Mouse (Mus musculus) NIH3T3 (cell line): ENCODE measurements at regions not wholly inside any gene's neighbourhood (a gene's known extent, or its start where the extent isn't known, plus 50 kb on each side); places are given as distances from the start of the nearest gene placed in this dataset.

Experiments
- DNase-seq: peaks from one replicate; pipeline ENCODE4 v3.0.0-alpha.2; 2012; ENCODE audit warnings: low read depth

- peak; percentile 79 for DNase-seq
These were observed 186.6 kb downstream of the Ly86 start for GRCm38 (mm10) chr13:37531512-37532183.

DNA sequence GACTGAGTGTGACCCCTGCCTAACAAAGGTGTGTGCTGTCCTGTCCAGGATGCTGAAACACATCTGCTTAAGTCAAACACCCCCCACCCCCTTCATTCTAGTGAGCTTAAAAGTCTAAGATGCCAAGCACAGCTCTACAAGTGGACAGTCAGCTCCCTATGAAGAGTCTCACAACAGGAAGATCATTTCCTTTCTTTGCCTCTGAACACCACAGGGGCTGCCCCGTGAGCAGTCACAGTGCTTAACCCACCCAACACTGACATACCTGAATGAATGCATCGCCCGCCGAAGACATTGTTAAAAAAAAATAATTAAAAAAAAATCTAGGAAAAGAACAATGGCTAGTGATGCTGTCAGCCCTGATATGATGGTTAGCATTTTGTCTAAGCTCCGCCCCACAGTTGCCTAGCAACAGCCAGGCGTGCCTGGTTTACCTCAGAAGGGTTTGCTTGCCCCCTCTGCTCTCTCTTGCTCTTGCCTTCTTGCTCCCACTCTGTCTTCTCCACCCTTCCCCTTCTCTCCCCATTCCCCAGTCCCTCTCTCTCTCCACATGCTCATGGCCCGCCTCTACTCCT is 187.7 kb downstream of the Ly86 start:
- DNase-seq = no peak

- no peak for DNase-seq
These were observed 188.8 kb downstream of the Ly86 start for GRCm38 (mm10) chr13:37533851-37534250.

DNA sequence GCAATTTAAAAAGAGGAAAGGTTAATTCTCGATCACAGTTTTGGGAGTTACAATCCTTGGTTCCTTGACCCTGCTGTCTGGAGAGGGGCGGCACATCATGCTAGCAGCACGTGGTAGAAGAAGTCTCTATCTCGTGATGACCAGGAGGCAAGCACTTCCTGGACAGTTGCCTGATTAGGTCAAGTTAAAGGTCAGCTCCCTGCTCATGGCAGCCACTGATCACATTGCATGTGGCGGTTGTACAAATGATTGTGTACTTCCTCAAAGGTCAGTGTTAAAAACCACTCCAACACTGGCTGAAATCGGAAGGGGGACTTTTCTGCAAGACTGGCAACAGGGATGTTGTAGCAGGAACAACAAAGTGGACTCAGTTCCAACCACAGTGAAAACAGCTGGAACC is 192.3 kb downstream of the Ly86 start:
- DNase-seq = no peak

- DNase-seq = no peak
These were observed 192.8 kb downstream of the Ly86 start for GRCm38 (mm10) chr13:37537793-37538192.

DNA sequence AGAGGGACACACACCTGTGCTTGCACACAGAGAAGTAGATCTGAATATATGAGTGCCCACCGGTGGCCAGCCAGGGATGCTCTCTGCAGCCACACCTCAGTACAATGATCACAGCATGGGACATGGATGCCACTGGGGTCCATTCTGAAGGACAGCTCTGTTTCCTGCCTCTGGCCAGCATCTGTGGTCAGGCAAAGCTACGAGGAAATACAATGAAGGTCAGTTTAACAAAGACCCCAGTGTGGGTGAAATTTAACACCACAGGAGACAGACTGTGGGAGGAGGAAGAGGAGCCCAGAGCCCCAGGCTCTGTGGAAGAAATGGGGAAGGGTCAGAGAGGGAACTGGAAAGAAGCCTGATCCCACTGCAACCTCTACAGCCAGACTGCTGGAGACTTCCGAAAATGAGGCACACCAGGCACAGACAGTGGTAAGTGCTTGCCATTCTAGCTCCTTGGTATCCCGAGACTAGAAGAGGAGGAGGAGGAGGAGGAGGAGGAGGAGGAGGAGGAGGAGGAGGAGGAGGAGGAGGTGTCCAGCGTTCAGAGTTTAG is 196.0 kb downstream of the Ly86 start:
- DNase-seq = no peak

GRCm38 (mm10) chr13:37541674-37542073 is 196.7 kb downstream of the Ly86 start:
- peak; percentile 58 for DNase-seq

DNA sequence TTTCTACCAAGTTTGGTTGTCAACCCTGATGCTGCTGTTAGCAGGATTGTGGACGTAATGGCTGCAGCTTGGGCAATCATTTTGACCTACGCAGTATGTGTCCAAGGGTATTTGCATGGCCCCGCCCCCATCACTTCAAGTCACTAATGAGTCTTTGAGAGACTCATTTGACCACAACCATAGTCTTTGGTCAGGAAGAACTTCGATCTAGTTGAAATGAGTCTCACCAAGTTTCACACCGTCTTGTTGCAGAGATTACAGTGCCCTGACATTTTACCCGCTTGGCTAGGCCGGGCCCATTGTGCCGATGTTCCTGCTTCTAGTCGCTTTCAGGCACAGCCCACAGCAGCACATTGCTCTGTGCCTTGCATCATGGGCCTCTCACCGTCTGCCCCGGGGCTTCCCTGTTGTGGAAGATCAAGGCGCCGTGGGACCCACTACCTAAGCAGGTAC is 197.8 kb downstream of the Ly86 start:
- DNase-seq = no peak

DNA sequence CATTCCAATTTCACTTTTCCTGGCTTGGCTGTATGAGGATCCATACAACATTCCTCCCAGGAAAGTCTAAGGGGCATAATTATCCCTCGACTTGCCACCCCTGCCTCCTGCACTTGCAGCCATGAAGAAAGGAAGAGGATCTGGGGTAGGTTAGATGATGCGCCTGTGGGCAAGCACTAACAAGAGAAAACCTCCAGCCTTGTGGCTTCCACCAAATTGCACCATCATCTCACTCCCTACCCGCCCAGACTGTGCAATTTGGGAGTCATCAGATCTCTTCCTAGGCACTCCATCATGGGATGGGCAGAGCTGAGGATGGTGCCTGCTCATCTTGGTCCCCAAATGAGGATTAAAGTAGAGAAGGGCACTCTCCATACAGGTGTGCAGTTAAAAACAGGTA is 198.8 kb downstream of the Ly86 start:
- DNase-seq = no peak

GRCm38 (mm10) chr13:37544696-37545095 is 199.7 kb downstream of the Ly86 start:
- DNase-seq = no peak

GRCm38 (mm10) chr13:37546556-37546955 is 201.5 kb downstream of the Ly86 start:
- DNase-seq = no peak

GRCm38 (mm10) chr13:37550584-37550983 is 205.6 kb downstream of the Ly86 start:
- no peak for DNase-seq

DNA sequence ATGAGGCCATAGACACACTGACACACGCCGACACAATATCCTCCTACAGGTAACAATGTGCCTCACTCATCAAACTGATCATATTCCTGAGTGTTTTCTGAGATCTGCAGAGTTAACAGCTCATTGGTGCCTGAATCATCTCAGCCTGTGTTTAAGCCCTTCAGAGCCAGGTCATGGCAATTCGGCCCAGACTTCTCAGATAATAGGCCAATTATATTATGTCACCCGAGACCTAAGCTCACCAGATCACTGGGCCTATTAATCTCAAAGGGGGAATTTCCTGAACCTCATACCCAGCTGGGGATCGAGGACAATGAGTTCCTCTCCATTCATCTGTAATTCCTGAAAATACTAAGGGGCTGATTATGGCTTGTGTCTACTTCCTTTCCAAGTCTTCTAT is 208.4 kb downstream of the Ly86 start:
- DNase-seq = no peak

- DNase-seq = no peak
These were observed 212.2 kb downstream of the Ly86 start for GRCm38 (mm10) chr13:37557183-37557582.

DNA sequence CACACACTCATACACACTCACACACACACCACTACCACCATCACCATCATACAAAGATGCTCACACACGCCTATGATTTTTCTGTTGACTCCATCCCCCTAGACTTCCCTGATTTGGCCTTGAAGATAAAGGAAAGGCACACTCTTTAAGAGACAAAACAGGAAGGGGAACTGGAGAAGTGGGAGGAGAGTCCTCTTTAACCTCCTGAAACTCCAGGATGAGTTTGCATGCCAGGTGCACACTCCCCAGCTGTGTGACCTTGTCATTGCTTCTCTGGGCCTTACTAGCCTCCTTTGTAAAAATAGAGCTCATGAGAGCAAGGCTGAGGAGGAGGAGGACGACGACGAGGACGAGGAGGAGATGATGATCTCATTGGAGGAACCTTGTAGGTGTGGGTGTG is 212.8 kb downstream of the Ly86 start:
- no peak for DNase-seq

DNA sequence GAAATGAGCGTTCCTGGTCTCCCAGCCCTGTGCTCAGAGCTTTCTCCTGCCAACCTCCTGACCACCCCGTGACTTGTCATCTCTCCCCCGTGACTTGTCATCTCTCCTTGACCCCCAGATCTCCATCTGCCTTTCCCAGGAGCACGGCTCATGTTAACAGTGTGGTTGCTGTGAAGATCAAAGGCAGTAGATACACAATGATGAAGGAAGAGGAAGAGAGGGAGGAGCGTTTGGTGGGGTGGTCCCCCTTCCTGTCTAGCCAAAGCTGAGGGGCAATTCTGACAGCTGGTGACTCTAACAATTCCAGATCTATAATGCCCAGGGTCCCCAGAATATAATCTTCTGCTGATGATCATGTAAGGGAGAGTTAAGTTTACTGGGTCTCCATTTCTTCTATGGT is 214.0 kb downstream of the Ly86 start:
- no peak for DNase-seq

- no peak for DNase-seq
These were observed 214.8 kb downstream of the Ly86 start for GRCm38 (mm10) chr13:37559706-37560313.

GRCm38 (mm10) chr13:37560387-37560786 is 215.4 kb downstream of the Ly86 start:
- peak; percentile 3 for DNase-seq

- no peak for DNase-seq
These were observed 215.8 kb downstream of the Ly86 start for GRCm38 (mm10) chr13:37560800-37561199.

- no peak for DNase-seq
These were observed 216.4 kb downstream of the Ly86 start for GRCm38 (mm10) chr13:37561437-37561836.

DNA sequence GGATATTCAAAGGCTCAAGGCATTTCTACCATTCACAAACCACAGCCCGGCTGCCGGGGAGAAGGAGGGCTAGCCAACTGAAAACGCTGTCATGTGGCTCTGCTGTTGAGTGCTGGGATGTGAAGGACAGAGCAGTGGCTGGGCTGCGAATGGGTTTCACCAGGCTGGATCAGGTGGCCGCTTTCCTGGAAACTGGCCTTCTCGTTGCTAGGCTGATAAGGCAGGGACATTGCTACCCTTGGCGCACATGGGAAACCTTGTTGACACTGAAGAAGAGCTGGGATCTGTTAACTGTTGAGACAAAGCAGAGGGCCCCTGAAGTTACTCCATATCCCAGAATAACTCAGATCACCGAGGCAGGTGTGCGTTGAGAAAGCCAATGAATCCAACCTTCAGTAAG is 216.1 kb upstream of the Rreb1 start:
- DNase-seq = no peak

DNA sequence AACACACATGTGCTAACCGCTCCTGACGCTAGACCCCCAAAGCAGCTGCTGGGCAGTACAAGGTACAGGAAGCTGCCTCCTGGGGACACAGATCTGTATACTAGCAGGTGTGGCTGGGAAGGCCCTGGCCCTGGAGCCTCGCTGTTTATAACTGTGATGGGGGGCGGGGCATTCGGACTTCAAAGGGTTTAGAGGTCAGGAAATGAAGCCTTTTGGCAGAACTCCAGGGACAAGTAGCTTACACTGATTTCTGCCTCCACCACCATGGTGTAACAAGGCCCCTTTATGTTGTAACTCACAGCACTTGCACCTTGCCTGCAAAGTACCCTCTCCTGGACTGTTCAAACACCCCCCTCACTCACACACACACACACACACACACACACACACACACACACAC is 215.5 kb upstream of the Rreb1 start:
- DNase-seq = peak; percentile 5

- no peak for DNase-seq
These were observed 209.1 kb upstream of the Rreb1 start for GRCm38 (mm10) chr13:37569051-37569450.
